Mouse (Mus musculus) hindbrain, postnatal 0 days (tissue): Measurements from ENCODE around the gene Klhl23. TPM values are rescaled to one million over a fixed set of nuclear protein-coding genes. Genes with fewer than 3 reads are reported as not detected.

Source experiments
- ATAC-seq: fragments of 200-750 bp; cut with Nextera tagmentation; 2 replicates; pipeline ENCODE4 v1.8.0; 2017; ENCODE audit warnings: mild to moderate bottlenecking, moderate TSS enrichment, moderate library complexity
- DNase-seq: peaks from one replicate; pipeline ENCODE4 v3.0.0-alpha.2; 2015; ENCODE audit warnings: low spot score
- H3K27ac ChIP-seq: fragments of 300-500 bp; sonication (generic); 2 replicates; pipeline ENCODE4 v1.5.1; 2014; ENCODE audit warnings: mild to moderate bottlenecking
- H3K27me3 ChIP-seq: fragments of 300-500 bp; sonication (generic); 2 replicates; pipeline ENCODE4 v1.6.1; 2014; ENCODE audit warnings: low read length, mixed read lengths; ENCODE audit not compliant: insufficient read depth
- H3K36me3 ChIP-seq: fragments of 300-500 bp; sonication (generic); 2 replicates; pipeline ENCODE4 v1.6.1; 2014; ENCODE audit warnings: low read length, mixed read lengths; ENCODE audit not compliant: insufficient read depth
- H3K4me1 ChIP-seq: fragments of 300-500 bp; sonication (generic); 2 replicates; pipeline ENCODE4 v1.6.1; 2014; ENCODE audit warnings: antibody characterized with exemption, low read length, mixed read lengths; ENCODE audit not compliant: insufficient read depth
- H3K4me2 ChIP-seq: fragments of 300-500 bp; sonication (generic); 2 replicates; pipeline ENCODE4 v1.6.1; 2014; ENCODE audit warnings: low read depth, mild to moderate bottlenecking, low read length, moderate library complexity, mixed read lengths
- H3K4me3 ChIP-seq: fragments of 300-500 bp; sonication (generic); 2 replicates; pipeline ENCODE4 v1.5.1; 2014; ENCODE audit warnings: low read length
- H3K9ac ChIP-seq: fragments of 300-500 bp; sonication (generic); replicated peaks from 2 replicates; pipeline ENCODE4 v1.6.1; 2014; ENCODE audit warnings: mild to moderate bottlenecking, low read length, moderate library complexity, mixed read lengths
- H3K9me3 ChIP-seq: fragments of 300-500 bp; sonication (generic); 2 replicates; pipeline ENCODE4 v1.6.1; 2016; ENCODE audit warnings: low read length, mixed read lengths
- CTCF ChIP-seq: IDR thresholded peaks from 2 replicates; pipeline ENCODE4 v1.5.1; 2016; ENCODE audit warnings: antibody characterized with exemption, control low read depth, low read depth
- WGBS: fragments of 180-500 bp; shearing (Covaris S2); extraction: QIAGEN DNeasy Blood & Tissue Kit; methylation state at CpG from one replicate; pipeline ENCODE4 v1.1.7; 2014; 5-methylcytosine and 5-hydroxymethylcytosine counted together
- polyA plus RNA-seq: library from polyadenylated mRNA; unstranded; fragments of >200 nt; fragmentation: Nextera tagmentation; extraction: Ambion mirVana; gene quantifications from 2 replicates; pipeline ENCODE4 v1.2.1, GENCODE M21; 2015
- total RNA-seq: library from RNA; depleted of rRNA; stranded (reverse); fragments of >200 nt; gene quantifications from 2 replicates; pipeline ENCODE4 v1.2.3, GENCODE M21; 2014

Klhl23 gene
- total and polyA plus RNA-seq, 2 experiments from 2014 or later = 83.3 to 130 TPM

DNA sequence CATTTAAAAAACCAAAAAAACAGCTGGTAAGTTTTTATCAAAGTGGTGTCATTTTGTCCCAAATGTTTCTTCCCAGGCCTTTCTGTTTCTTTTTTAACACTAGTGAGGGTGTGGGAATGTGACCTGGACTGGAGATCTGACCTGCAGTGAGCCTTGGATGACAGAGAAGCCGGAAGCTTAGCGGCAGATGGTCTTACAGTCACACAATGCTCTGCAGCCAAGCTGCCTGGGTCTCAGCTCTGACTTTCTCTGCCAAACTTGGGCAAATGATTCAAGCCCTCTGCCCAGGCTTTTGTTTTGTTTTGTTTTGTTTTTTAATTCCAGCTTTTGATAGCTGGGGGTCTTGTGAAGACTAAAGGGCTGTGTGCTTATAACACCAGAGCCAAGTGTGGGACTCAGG lies 4.6 kb downstream of the Klhl23 start:
- Histone ChIP-seq H3K36me3 (peaks cover 19% of the 10 kb centered on the region; the same call in 1 of the 2 replicates), H3K4me1 (peaks cover 14% of the 10 kb centered on the region), H3K27me3 (no peaks in the 10 kb centered on the region), H3K9ac (peak overlapping the region; percentile 31; the same call in 1 of the 2 replicates), H3K27ac (peak overlapping the region; percentile 74), H3K4me3 (no peak overlapping the region), H3K9me3 (no peaks in the 10 kb centered on the region), H3K4me2 (peak overlapping the region; percentile 34)
- ATAC-seq (no peak), DNase-seq (peak; percentile 55)
- no peak for TF ChIP-seq CTCF
- WGBS = 30% methylated on average over 2 of the region's 2 CpGs

DNA sequence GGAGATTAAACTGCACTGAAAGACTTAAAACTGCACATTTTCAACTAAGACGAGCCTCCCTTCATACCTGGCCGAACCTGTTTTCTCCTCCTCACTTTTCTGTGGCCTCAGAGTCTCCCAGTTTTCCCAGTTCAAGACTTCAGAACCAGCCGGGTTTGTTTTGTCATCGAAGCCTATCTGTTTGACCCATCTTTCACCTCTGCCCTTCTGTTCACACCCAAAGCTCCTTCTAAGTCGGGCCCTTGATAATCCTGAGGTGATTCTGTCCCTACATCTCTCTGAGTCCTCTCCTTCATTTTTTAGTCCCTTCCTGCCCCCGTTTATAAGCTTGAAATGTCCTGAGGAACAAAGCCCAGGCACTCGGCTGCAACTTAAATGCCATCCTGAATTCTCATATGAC lies 6.3 kb downstream of the Klhl23 start:
- ATAC-seq = no peak
- no peaks in the 10 kb centered on the region for H3K27me3 ChIP-seq
- H3K4me1 ChIP-seq = peaks cover 14% of the 10 kb centered on the region
- H3K9ac ChIP-seq = no peak overlapping the region
- H3K4me3 ChIP-seq = no peak overlapping the region
- H3K36me3 ChIP-seq = peaks cover 19% of the 10 kb centered on the region; the same call in 1 of the 2 replicates
- H3K27ac ChIP-seq = no peak overlapping the region
- H3K9me3 ChIP-seq = no peaks in the 10 kb centered on the region
- TF ChIP-seq CTCF = no peak
- no peak overlapping the region for H3K4me2 ChIP-seq
- DNase-seq = no peak
- WGBS = 57% methylated on average over 7 of the region's 7 CpGs

DNA sequence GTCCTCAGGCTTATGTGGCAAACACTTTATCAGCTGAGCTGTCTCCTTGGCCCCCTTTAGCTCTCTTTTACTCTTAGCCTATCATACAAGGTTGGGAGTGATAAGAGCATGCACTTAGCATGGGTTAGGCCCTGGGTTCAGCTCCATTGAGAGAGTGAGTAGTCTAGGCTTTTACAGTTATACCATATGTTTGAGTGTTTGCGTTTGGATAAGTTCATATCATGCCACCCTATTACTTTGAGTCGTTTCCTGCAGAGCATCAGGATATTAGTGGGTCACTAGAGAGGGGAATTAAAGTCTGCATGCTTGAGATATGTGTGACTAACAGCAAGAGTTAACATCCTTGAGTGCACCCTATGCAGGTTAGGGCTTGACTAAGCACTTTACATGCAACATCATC lies 7.9 kb downstream of the Klhl23 start:
- TF ChIP-seq CTCF = no peak
- ATAC-seq = no peak
- 95% methylated on average over 2 of the region's 2 CpGs for WGBS
- H3K36me3 ChIP-seq = peaks cover 28% of the 10 kb centered on the region
- no peak overlapping the region for H3K4me3 ChIP-seq
- no peaks in the 10 kb centered on the region for H3K27me3 ChIP-seq
- H3K9ac ChIP-seq = no peak overlapping the region
- H3K4me1 ChIP-seq = peaks cover 10% of the 10 kb centered on the region
- no peaks in the 10 kb centered on the region for H3K9me3 ChIP-seq
- H3K4me2 ChIP-seq = no peak overlapping the region
- no peak for DNase-seq
- no peak overlapping the region for H3K27ac ChIP-seq

DNA sequence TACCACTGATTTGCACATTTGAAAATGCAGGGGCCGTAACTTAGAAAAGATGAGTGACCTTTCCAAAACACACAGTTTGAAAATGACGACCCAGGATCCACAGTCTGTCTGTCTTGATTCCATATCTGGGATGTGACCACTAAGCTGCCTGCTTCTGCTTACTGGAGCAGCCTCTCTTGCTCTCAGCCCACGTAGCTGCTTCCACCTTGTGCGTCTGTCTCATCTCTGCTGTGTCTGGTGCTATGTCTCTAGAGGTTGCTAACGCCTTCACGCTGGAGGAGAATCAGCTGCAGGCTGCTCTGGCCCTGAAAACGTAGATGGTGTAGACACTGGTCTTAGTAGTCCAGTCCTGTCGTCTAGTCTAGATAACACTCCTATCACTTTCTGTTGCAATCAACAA lies 8.4 kb downstream of the Klhl23 start:
- Histone ChIP-seq H3K9me3 (no peaks in the 10 kb centered on the region), H3K4me2 (no peak overlapping the region), H3K4me3 (no peak overlapping the region), H3K27ac (no peak overlapping the region), H3K36me3 (peaks cover 31% of the 10 kb centered on the region), H3K4me1 (peaks cover 5% of the 10 kb centered on the region; the same call in 1 of the 2 replicates), H3K9ac (no peak overlapping the region), H3K27me3 (no peaks in the 10 kb centered on the region)
- DNase-seq (no peak), ATAC-seq (no peak)
- no peak for TF ChIP-seq CTCF
- 92% methylated on average over 8 of the region's 8 CpGs for WGBS

DNA sequence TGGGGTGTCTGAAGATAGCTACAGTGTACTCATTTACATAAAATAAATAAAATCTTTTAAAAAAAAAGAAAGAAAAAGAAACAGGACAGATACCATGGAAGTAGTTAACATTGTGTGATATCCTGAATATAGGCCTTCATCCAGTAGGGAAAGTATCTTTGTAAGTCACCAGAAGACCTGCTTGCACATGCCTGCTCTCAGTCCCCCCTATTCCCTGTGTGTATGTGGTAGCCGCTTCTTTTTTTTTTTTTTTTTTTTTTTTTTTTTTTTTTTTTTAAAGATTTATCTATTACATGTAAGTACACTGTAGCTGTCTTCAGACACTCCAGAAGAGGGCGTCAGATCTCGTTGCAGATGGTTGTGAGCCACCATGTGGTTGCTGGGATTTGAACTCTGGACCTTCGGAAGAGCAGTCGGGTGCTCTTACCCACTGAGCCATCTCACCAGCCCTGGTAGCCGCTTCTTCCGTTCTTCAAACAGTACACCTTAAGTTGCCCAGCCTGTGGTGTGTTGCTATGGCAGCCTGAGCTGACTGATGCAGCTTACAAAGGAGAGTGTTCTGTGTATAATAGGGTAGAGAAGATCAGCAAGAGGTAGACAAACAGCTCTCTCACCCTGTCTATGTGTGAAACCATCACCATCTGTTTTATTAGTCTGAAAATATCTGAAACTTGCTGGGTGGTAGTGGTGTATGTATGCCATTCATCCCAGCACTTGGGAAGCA lies 15.7 kb downstream of the Klhl23 start:
- H3K9ac ChIP-seq = no peak overlapping the region
- DNase-seq = no peak
- H3K4me3 ChIP-seq = no peak overlapping the region
- H3K9me3 ChIP-seq = no peaks in the 10 kb centered on the region
- no peaks in the 10 kb centered on the region for H3K4me1 ChIP-seq
- peak; percentile 21; the same call in 1 of the 2 replicates for ATAC-seq
- H3K27me3 ChIP-seq = no peaks in the 10 kb centered on the region
- H3K27ac ChIP-seq = no peak overlapping the region
- WGBS = 82% methylated on average over 5 of the region's 7 CpGs
- H3K4me2 ChIP-seq = no peak overlapping the region
- H3K36me3 ChIP-seq = peaks cover 17% of the 10 kb centered on the region
- no peak for TF ChIP-seq CTCF

DNA sequence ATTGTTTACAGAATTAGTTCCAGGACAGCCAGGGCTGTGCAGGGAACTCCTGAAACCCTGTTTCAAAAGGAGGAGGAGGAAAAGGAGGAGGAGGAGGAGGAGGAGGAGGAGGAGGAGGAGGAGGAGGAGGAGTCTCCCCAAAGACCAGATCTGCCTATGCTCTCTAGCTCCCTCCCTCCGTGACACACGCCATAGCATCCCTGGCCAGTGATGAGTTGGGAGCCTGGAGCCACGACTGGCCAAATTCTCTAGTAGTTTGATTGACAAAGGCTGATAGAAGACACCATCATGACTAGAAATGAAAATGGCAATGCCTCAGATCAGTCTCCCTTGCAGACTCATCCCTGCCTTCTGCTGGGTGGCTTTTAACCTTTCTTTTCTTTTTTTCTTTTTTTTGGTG lies 16.3 kb downstream of the Klhl23 start:
- Histone ChIP-seq H3K4me2 (no peak overlapping the region), H3K36me3 (peaks cover 17% of the 10 kb centered on the region), H3K27me3 (no peaks in the 10 kb centered on the region), H3K9me3 (no peaks in the 10 kb centered on the region), H3K4me1 (no peaks in the 10 kb centered on the region), H3K4me3 (no peak overlapping the region), H3K27ac (no peak overlapping the region), H3K9ac (no peak overlapping the region)
- DNase-seq (no peak), ATAC-seq (no peak; the same call in 1 of the 2 replicates)
- peak; percentile 17; the same call in 1 of the 2 replicates for TF ChIP-seq CTCF
- 27% methylated on average over 3 of the region's 3 CpGs for WGBS

DNA sequence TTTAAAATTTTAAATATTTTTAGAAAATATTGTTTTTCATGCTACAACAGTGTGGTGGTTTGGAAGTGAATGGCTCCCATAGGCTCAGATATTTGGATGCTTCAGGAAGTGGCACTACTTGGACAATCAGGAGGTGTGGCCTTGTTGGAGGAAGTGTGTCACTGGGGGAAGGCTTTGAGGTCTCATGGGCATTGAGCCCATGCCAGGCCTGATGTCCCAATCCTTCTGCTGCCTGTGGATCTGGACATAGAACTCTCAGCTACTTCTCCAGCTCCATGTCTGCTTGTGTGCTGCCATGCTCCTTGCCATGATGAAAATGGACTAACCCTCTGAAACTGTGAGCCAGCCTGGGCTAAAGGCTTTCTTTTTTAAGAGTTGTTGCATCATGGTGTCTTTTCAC lies 17.0 kb downstream of the Klhl23 start:
- peaks cover 11% of the 10 kb centered on the region for H3K36me3 ChIP-seq
- H3K9ac ChIP-seq = no peak overlapping the region
- ATAC-seq (no peak), DNase-seq (no peak)
- H3K27me3 ChIP-seq = no peaks in the 10 kb centered on the region
- H3K4me2 ChIP-seq = no peak overlapping the region
- H3K4me3 ChIP-seq = no peak overlapping the region
- no peak overlapping the region for H3K27ac ChIP-seq
- H3K9me3 ChIP-seq = no peaks in the 10 kb centered on the region
- H3K4me1 ChIP-seq = no peaks in the 10 kb centered on the region
- no peak for TF ChIP-seq CTCF
